Mouse (Mus musculus): ENCODE data around the gene Camkmt. TPM values are rescaled to one million over a fixed set of nuclear protein-coding genes. Genes with fewer than 3 reads are reported as not detected.

Gene Camkmt
- polyA plus RNA-seq, 1 experiment from 2014 or later, result 8.4 TPM

GRCm38 (mm10) chr17:85151264-85151663, 60.9 kb downstream of the Camkmt start:
- H3K36me3 ChIP-seq, result no peaks in the 10 kb centered on the region
- H3K9me3 ChIP-seq, result no peaks in the 10 kb centered on the region
- no peak for DNase-seq (ENCODE audit: low spot score)
- no peak overlapping the region; the same call in 1 of the 2 replicates for H3K4me3 ChIP-seq
- no peak overlapping the region for H3K27ac ChIP-seq
- H3K4me1 ChIP-seq, result peaks cover 10% of the 10 kb centered on the region
- no peaks in the 10 kb centered on the region for H3K27me3 ChIP-seq (ENCODE audit: insufficient read depth, poor library complexity, severe bottlenecking)
- 55% methylated on average over 8 of the region's 8 CpGs for WGBS

DNA sequence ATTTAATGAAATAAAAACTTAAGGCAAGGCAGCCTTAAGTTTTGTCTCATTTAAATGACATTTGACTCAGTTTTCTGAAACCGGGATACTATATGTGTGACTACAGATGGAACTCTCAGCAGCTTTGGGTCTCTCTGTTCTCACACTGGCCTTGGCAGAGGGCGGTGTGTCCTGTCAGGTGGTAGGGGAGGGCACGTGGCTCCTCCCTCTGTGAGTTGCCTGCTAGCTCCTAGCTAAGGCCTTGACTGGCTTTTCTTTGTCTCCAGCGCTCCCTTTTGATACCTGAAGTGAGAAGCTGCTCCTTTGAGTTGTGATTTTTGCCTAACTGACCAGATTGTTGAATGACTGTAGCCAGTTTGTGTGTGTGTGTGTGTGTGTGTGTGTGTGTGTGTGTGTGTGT, 67.8 kb downstream of the Camkmt start:
- WGBS, result 71% methylated on average over 4 of the region's 4 CpGs
- H3K27me3 ChIP-seq (ENCODE audit: insufficient read depth, poor library complexity, severe bottlenecking), result no peaks in the 10 kb centered on the region
- no peaks in the 10 kb centered on the region for H3K9me3 ChIP-seq
- H3K27ac ChIP-seq, result no peak overlapping the region
- no peaks in the 10 kb centered on the region for H3K4me1 ChIP-seq
- no peak for DNase-seq (ENCODE audit: low spot score)
- no peak overlapping the region for H3K4me3 ChIP-seq
- no peaks in the 10 kb centered on the region for H3K36me3 ChIP-seq

DNA sequence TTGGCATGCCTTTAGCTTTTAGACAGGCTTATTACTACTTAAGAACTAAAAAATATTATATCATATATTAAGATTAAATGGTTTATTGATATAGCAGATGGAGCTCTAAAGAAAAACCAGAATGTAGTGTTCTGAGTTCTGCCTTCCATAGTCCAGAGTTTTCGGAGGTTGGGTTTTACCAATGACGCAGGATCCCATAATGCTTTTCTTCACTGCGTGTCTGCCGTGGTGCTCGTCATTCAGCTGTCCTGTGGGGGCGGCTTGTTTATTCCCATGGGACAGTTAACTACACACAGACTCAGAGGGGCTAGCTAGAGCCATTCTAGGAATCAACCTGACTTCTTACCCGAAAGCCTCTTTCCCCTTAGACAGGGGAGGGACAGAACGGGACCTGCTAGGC, 69.2 kb downstream of the Camkmt start:
- 86% methylated on average over 8 of the region's 8 CpGs for WGBS

DNA sequence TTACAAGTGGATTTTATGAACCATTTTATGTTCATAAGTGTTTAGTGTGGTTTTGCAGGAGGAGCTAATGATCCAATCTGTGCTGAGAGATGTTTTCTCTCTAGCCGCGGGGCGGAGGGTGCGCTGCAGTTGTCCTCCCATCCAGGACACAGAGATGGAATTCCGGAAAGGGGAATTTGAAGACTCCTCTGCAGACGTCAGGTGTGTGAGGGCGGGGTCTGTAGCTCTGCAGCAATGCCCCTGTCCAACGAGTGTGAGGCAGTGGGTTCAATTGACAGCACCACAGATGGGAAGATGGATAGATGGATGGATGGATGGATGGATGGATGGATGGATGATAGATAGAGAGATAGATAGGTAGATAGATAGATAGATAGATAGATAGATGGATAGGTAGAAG, 70.4 kb downstream of the Camkmt start:
- WGBS, result 91% methylated on average over 8 of the region's 8 CpGs
- H3K9me3 ChIP-seq, result no peaks in the 10 kb centered on the region
- H3K36me3 ChIP-seq, result no peaks in the 10 kb centered on the region
- H3K4me3 ChIP-seq, result no peak overlapping the region
- H3K4me1 ChIP-seq, result no peaks in the 10 kb centered on the region
- H3K27ac ChIP-seq, result no peak overlapping the region
- no peak for DNase-seq (ENCODE audit: low spot score)
- H3K27me3 ChIP-seq (ENCODE audit: insufficient read depth, poor library complexity, severe bottlenecking), result no peaks in the 10 kb centered on the region

More for the DNA sequence above, 69.2 kb downstream of the Camkmt start:
- Histone ChIP-seq H3K27ac (no peak overlapping the region), H3K36me3 (no peaks in the 10 kb centered on the region), H3K9me3 (no peaks in the 10 kb centered on the region), H3K4me3 (no peak overlapping the region), H3K4me1 (no peaks in the 10 kb centered on the region), H3K27me3 (ENCODE audit: insufficient read depth, poor library complexity, severe bottlenecking) (no peaks in the 10 kb centered on the region)
- no peak for DNase-seq (ENCODE audit: low spot score)

DNA sequence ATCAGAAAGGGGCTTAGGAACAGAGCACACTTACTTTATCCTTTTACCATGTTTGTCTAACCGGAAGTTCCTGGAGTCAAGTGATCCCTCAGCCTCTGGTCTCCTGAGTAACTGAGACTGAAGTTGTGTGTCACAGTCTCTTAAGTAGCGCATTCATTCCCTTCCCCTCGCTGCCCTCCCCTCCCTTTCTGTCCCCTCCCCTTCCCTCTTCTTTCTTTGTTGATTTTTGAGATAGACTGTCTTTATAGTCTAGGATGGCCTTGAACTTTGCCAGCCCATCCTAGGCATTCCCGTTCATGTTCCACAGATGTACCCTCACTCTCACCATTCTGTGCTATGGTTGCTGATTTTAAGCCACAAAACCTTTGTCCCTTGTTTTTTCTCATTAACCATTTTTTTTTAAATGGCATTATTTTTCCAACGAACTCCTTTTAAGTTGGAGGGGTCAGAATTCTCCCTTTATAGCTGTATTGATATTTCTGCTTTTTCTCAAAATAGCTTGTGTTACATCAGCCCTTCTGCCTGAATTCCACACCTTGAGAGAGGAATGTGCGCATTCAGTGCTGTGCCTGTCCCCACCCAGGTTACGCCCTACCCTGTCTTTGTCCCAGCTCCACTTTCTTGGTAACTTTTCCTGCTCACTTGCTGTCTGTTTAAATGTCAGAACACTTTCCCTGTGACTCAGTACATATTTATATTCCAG, 72.4 kb downstream of the Camkmt start:
- H3K4me3 ChIP-seq, result no peak overlapping the region
- no peaks in the 10 kb centered on the region for H3K9me3 ChIP-seq
- H3K4me1 ChIP-seq, result no peaks in the 10 kb centered on the region
- H3K36me3 ChIP-seq, result no peaks in the 10 kb centered on the region
- no peak overlapping the region for H3K27ac ChIP-seq
- H3K27me3 ChIP-seq (ENCODE audit: insufficient read depth, poor library complexity, severe bottlenecking), result no peaks in the 10 kb centered on the region
- no peak for DNase-seq (ENCODE audit: low spot score)
- WGBS, result 74% methylated on average over 7 of the region's 7 CpGs

- WGBS, result 83% methylated on average over 4 of the region's 4 CpGs
- Histone ChIP-seq H3K4me3 (no peak overlapping the region), H3K4me1 (no peaks in the 10 kb centered on the region)
Observed at GRCm38 (mm10) chr17:85163272-85163610, 72.9 kb downstream of the Camkmt start.

DNA sequence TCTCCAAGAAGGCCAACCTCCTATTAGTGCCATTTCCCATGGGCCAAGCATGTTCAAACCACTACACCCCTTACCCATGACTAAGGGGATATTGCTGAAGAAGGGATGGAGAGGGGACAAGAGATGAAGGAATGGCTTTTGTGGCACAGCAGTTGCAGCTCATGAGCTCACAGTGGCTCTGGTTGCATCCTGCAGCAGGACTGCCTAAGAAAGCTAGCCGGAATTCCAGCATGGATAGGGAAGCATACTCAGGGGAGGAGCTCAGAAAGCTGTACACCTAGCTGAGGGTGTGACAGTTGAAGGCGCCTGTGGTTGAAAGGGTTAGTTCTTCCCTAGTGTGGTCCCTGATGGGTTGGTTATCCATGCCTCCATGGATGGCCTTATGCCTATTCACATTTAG, 78.4 kb downstream of the Camkmt start:
- DNase-seq (ENCODE audit: low spot score), result no peak
- Histone ChIP-seq H3K9me3 (no peaks in the 10 kb centered on the region), H3K36me3 (no peaks in the 10 kb centered on the region), H3K4me3 (no peak overlapping the region), H3K27ac (no peak overlapping the region), H3K4me1 (peaks cover 6% of the 10 kb centered on the region; the same call in 1 of the 2 replicates), H3K27me3 (ENCODE audit: insufficient read depth, poor library complexity, severe bottlenecking) (no peaks in the 10 kb centered on the region)
- 73% methylated on average over 2 of the region's 2 CpGs for WGBS

More at GRCm38 (mm10) chr17:85163272-85163610, 72.9 kb downstream of the Camkmt start:
- Histone ChIP-seq H3K9me3 (no peaks in the 10 kb centered on the region), H3K27me3 (ENCODE audit: insufficient read depth, poor library complexity, severe bottlenecking) (no peaks in the 10 kb centered on the region), H3K27ac (no peak overlapping the region), H3K36me3 (no peaks in the 10 kb centered on the region)
- DNase-seq (ENCODE audit: low spot score), result no peak

- DNase-seq (ENCODE audit: low spot score), result no peak
- H3K27me3 ChIP-seq (ENCODE audit: insufficient read depth, poor library complexity, severe bottlenecking), result no peaks in the 10 kb centered on the region
- no peaks in the 10 kb centered on the region for H3K9me3 ChIP-seq
- H3K4me1 ChIP-seq, result peaks cover 15% of the 10 kb centered on the region; the same call in 1 of the 2 replicates
- H3K36me3 ChIP-seq, result no peaks in the 10 kb centered on the region
- 78% methylated on average over 10 of the region's 10 CpGs for WGBS
- no peak overlapping the region for H3K27ac ChIP-seq
- no peak overlapping the region for H3K4me3 ChIP-seq
Observed at GRCm38 (mm10) chr17:85170541-85171255, 80.3 kb downstream of the Camkmt start.

GRCm38 (mm10) chr17:85171951-85172350, 81.6 kb downstream of the Camkmt start:
- Histone ChIP-seq H3K4me1 (peaks cover 21% of the 10 kb centered on the region), H3K27me3 (ENCODE audit: insufficient read depth, poor library complexity, severe bottlenecking) (no peaks in the 10 kb centered on the region), H3K4me3 (no peak overlapping the region), H3K9me3 (no peaks in the 10 kb centered on the region), H3K27ac (no peak overlapping the region), H3K36me3 (no peaks in the 10 kb centered on the region)
- no peak for DNase-seq (ENCODE audit: low spot score)
- 26% methylated on average over 4 of the region's 4 CpGs for WGBS

DNA sequence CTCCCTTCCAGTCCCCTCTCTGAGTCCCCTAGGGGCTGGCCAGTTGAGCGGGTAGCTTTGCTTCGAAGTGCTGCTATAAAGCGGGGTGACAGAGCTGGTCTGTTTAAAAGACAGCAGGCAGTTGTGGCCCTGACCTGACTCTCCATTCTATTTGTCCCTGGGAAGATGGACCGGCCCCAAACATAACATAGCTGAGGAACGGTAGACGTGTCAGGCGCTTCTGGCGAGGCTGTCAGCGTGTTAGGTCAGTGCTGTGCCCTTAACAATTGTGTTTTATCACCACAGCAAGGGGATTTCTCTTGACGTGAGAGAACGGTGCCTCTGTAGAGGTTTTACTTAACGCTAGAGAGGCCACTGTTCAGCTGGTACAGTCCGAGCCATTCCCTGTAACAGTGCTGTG, 86.9 kb downstream of the Camkmt start:
- no peak for DNase-seq (ENCODE audit: low spot score)
- WGBS, result 37% methylated on average over 13 of the region's 13 CpGs
- peaks cover 40% of the 10 kb centered on the region for H3K4me1 ChIP-seq
- peak overlapping the region; percentile 23; the same call in 1 of the 2 replicates for H3K27ac ChIP-seq
- no peaks in the 10 kb centered on the region for H3K9me3 ChIP-seq
- no peaks in the 10 kb centered on the region for H3K36me3 ChIP-seq
- H3K27me3 ChIP-seq (ENCODE audit: insufficient read depth, poor library complexity, severe bottlenecking), result peaks cover 4% of the 10 kb centered on the region; the same call in 1 of the 2 replicates
- H3K4me3 ChIP-seq, result no peak overlapping the region

DNA sequence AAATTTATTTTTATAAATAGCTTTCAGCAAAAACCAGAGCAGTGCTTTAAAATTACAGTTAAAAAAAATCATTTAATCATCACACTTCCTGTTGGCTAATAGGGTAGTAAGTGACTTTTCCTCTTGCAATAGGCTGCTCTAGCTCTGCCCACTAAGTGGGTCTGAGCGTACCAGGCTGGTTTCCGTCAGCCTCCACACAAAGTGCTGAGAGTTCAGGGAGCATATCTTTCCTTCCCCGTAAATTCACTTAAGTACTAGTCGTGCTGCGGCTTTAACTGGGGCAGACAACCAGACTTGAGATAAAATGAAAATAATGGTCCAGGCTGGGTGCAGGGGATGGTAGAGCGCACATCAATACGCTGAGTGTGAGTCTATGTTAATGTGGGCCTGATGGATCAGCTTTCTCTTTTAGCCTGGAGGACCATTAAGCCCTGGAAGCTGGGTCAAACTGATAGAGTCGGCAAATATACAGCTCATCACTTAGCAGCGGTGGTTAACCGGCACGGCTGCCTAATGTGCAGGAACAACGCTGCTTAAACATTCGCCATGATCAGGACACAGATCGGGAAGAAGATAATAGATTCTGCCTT, 90.2 kb downstream of the Camkmt start:
- Histone ChIP-seq H3K4me1 (peaks cover 31% of the 10 kb centered on the region), H3K9me3 (no peaks in the 10 kb centered on the region), H3K4me3 (peak overlapping the region; percentile 36), H3K27ac (no peak overlapping the region), H3K27me3 (ENCODE audit: insufficient read depth, poor library complexity, severe bottlenecking) (peaks cover 4% of the 10 kb centered on the region; the same call in 1 of the 2 replicates), H3K36me3 (no peaks in the 10 kb centered on the region)
- WGBS, result 46% methylated on average over 14 of the region's 14 CpGs
- DNase-seq (ENCODE audit: low spot score), result no peak

GRCm38 (mm10) chr17:85189227-85190127, 99.1 kb downstream of the Camkmt start:
- no peaks in the 10 kb centered on the region for H3K27me3 ChIP-seq (ENCODE audit: insufficient read depth, poor library complexity, severe bottlenecking)
- H3K27ac ChIP-seq, result no peak overlapping the region
- DNase-seq (ENCODE audit: low spot score), result peak; percentile 89
- peak overlapping the region; percentile 31; the same call in 1 of the 2 replicates for H3K4me3 ChIP-seq
- H3K36me3 ChIP-seq, result no peaks in the 10 kb centered on the region
- 3% methylated on average over 14 of the region's 14 CpGs for WGBS
- H3K9me3 ChIP-seq, result no peaks in the 10 kb centered on the region
- H3K4me1 ChIP-seq, result peaks cover 2% of the 10 kb centered on the region
